Mouse (Mus musculus): ENCODE results near the gene Phf8.

GRCm38 (mm10) chrX:151496596-151496995 is 23.9 kb upstream of the Phf8 start:
- TF ChIP-seq CTCF (IDR thresholded peaks at IDR 0.05; ENCODE audit: low read depth), result no peak
- no peak for TF ChIP-seq EP300 (IDR thresholded peaks at IDR 0.05; ENCODE audit: low read depth)

Measured in liver, embryonic 14.5 days (tissue).